Mouse (Mus musculus): Measurements from ENCODE around the gene Slk.

DNA sequence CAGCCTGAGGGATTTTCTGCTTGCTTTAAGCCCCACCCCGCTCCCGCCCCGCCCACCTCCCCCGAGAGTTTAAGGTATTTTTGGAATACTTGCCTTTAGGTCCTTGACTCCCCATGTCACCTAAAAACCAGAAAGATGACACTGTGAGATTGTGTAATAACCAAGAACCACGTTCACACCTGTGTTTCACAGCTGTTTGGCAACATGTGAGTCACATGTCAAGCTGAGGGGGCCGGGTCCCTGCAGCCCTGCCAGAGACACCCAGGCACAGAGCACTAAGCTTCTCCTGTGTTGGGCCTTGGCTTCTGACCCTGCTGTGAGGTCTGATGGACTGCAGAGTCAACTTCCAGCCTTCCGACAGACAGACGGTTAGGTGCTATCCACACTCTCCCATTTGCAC, 88.1 kb downstream of the Slk start:
- no peak for TF ChIP-seq CTCF (IDR thresholded peaks at IDR 0.05; ENCODE audit: low read depth, low read length)
- TF ChIP-seq GATA1 (IDR thresholded peaks at IDR 0.05; ENCODE audit: borderline replicate concordance, low read length) = no peak
- no peak for TF ChIP-seq TAL1 (conservative IDR thresholded peaks at IDR 0.05; ENCODE audit: low read depth, low read length)
- no peak for TF ChIP-seq POLR2AphosphoS5 (IDR thresholded peaks at IDR 0.05; ENCODE audit: insufficient replicate concordance, low read depth, low read length)
- no peak for TF ChIP-seq GATA2 (IDR thresholded peaks at IDR 0.05; ENCODE audit: borderline replicate concordance, low read depth, low read length)

Data from G1E (cell line).